Mouse (Mus musculus): ENCODE measurements around the gene Arfip1.
"Not testable (repeated sequence)": the region's sequence is repeated elsewhere in the genome, so short reads cannot be mapped to it uniquely, and the experiment has no call there.

Gene Arfip1

DNA sequence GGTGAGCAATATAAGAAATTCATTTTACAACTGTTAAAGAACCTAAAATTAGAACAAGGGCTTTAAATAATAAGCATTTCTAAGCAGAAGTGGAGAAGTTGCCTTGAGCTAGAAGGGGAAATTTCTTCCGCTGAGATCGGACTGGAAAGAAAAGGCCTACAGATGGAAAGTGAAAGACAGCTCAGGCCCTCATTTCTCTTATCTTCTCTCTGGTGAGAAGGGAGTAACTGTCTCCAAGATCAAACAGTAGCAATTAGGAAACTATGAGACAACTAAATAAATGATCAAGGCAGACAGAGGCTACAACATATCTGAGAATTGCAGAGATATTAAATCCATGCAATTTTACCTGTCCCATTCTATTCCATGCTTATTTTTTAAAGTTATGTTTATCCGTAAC is 11.9 kb downstream of the Arfip1 start:
- in situ Hi-C loops (cut with MseI, MboI), result no loop called here

DNA sequence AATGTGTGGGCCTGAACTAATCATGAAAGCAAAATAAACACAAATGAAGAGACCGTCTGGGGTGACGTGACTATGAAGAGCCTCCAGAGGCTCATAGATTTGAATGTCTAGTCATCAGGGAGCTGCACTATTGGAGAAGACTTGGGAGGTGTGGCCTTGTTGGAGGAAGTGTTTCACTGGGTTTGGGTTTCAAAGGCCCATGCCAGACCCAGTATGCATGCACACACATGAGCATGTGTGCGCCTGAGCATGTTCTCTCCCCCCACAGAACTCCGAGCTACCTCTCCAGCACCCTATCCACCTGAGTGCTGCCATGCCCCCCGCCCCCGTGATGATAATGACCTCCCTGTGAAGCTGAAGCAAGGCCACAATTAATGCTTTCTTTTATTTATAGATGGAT is 12.8 kb downstream of the Arfip1 start:
- in situ Hi-C loops (cut with MseI, MboI), result no loop called here

- in situ Hi-C loops (cut with MseI, MboI), result no loop called here
Observed at GRCm38 (mm10) chr3:84568540-84568939, 13.9 kb downstream of the Arfip1 start.

- in situ Hi-C loops (cut with MseI, MboI), result no loop called here
Observed at GRCm38 (mm10) chr3:84563415-84563814, 19.0 kb downstream of the Arfip1 start.

GRCm38 (mm10) chr3:84562911-84563310 is 19.5 kb downstream of the Arfip1 start:
- in situ Hi-C loops (cut with MseI, MboI), result not testable (repeated sequence)

DNA sequence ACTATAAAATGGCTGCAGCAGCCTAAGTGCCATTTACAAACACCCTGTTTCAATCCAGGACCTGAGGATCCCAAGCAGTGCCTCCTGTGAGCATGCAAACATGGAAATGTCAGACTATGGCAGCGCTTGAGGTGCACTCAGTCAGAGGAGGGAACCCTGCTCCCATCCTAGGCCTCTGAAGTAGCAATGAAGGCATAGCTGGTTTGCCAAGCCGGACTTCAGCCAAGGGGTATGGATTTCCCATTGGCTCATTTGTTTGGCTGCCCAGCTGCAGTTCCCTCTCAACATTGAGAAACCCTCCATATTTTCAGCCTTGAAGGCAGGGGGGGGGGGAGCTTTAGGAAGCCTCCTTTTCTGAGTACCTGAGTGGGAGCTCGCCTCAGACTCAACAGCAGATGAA is 24.1 kb downstream of the Arfip1 start:
- in situ Hi-C loops (cut with MseI, MboI), result no loop called here

DNA sequence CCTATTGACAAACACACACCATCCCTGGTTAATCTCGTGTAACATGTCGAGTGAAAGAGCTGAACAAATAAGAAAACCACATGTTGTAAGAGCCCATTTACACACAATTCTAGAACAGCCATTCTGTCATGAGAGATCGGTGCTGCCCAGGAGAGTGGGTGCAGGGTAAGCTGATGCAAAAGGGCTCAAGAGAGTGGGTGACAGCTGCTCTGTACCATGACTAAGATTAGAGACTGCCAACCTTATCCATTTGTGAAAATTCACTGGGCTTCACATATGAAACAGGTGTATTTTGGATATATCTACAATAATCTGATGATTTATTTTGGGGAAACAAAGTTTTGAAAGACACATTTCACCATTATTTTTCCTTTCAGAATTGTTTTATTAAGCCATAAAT is 26.6 kb downstream of the Arfip1 start:
- in situ Hi-C loops (cut with MseI, MboI), result no loop called here

- in situ Hi-C loops (cut with MseI, MboI), result loop anchor here (10.0 kb wide), 2 partner anchors 192 to 202 kb away; no protein-coding TSS in a partner anchor
Observed at GRCm38 (mm10) chr3:84547177-84547576, 35.2 kb downstream of the Arfip1 start.

DNA sequence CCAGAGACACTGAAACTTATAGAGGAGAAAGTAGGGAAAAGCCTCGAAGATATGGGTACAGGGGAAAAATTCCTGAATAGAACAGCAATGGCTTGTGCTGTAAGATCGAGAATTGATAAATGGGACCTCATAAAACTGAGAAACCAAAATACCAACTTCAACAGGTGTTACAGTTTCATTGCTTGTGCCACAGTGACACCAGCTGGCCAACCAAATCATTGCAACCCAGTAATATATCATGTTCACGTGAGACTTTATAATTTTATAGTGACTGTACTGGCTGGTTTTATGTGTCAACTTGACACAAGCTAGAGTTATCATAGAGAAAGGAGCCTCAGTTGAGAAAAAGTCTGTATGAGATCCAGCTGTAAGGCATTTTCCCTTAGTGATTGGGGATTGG is 40.0 kb downstream of the Arfip1 start:
- in situ Hi-C loops (cut with MseI, MboI), result loop anchor here (10.0 kb wide), 2 partner anchors 188 to 198 kb away; no protein-coding TSS in a partner anchor

GRCm38 (mm10) chr3:84541881-84542280 is 40.5 kb downstream of the Arfip1 start:
- in situ Hi-C loops (cut with MseI, MboI), result loop anchor here (10.0 kb wide), 2 partner anchors 187 to 197 kb away; no protein-coding TSS in a partner anchor

DNA sequence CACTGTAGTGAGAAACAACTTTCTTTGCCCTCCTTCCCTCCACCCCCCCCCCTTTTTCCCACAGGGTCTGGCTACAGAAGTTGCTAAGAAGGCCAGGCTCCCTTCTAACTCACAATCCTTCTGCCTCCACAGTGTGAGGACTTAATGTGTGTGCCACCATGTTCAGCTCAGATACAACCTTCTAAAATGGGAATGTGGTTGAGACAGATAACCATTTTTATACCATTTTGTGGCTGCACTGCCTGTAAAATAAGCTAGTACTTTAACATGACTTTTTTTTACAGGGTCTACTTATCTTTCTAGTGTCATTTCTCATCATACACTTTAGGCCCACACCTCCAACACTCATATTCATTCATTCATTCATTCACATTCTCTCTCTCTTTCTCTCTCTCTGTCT is 41.8 kb downstream of the Arfip1 start:
- in situ Hi-C loops (cut with MseI, MboI), result loop anchor here (10.0 kb wide), 2 partner anchors 186 to 196 kb away; no protein-coding TSS in a partner anchor

GRCm38 (mm10) chr3:84536987-84537386 is 45.4 kb downstream of the Arfip1 start:
- in situ Hi-C loops (cut with MseI, MboI), result no loop called here

- in situ Hi-C loops (cut with MseI, MboI), result no loop called here
Observed at GRCm38 (mm10) chr3:84533227-84533626, 49.2 kb downstream of the Arfip1 start.

- in situ Hi-C loops (cut with MseI, MboI), result no loop called here
Observed at GRCm38 (mm10) chr3:84529021-84529420, 53.4 kb downstream of the Arfip1 start.

DNA sequence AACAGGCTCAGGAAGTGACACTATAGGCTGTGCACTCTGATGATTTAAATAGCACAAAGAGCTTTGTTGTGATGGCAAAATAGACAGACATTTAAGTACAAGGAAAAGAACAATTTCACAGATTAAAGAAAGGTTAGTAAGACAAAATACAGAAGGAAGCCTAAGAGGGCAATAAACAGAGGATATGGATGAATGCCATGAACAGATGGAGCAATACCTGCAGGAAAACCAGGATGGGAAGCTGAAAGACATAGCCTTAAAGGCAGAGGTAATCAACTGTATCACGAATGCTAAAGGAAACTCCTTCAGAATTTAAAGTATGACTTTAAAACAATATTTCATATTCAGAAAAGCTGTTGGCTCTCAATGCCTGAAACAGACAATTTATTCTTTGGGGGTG is 57.5 kb downstream of the Arfip1 start:
- in situ Hi-C loops (cut with MseI, MboI), result no loop called here

DNA sequence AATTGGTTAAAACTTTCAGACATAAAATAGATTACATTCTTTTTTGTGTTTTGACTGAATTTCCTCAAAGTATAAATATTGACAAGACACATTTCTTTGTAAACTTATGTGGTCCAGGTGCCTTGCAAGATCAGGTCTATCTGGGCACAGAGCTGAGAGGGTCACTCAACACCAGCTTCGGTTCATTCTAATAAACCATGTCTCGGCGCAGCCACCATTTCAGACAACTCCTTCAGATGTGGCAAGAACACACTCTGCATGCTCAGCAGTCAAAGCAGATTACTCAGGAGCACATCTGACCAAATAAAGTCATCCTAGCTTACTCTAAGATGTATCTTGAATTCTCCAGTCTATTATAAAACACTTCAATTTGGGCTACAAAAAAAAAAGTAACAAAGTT is 66.3 kb downstream of the Arfip1 start:
- in situ Hi-C loops (cut with MseI, MboI), result no loop called here

- in situ Hi-C loops (cut with MseI, MboI), result no loop called here
Observed at GRCm38 (mm10) chr3:84512774-84513515, 69.5 kb downstream of the Arfip1 start.

DNA sequence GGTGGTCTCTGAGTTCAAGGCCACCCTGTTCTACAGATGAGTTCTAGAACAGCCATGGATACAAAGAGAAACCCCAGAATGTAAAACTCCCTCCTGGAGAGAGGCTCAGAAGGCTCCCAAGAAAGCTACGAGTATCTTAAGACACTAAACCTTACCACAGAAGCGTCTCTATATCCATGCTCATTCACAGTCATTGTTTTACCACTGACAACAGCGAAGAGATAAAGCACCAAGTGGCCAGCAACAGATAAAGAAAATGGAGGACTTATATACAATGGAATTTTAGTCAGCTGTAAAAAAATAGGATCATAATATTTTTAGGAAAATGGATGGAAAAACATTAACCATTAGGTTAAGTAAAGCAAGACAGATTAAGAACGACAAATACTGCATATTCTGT is 77.2 kb downstream of the Arfip1 start:
- in situ Hi-C loops (cut with MseI, MboI), result no loop called here

- in situ Hi-C loops (cut with MseI, MboI), result no loop called here
Observed at GRCm38 (mm10) chr3:84504291-84504690, 78.1 kb downstream of the Arfip1 start.

DNA sequence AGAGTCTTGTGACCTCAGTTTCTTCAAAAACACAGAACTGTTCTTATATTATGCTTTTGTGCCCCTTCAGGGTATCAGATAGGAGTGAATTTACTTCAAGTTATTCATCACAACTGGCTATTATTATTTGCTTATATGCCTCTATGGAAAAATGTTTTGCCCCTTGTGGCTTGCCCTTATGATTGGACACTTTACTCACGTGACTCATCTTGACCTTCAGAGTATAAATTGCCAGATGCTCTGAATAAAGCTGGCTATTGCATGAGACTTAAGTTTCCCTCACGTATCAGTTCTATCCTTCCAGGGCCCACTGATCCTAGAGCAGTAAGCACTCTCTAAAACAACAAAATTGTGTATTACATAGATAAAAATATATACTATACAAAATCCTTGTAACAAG is 80.3 kb downstream of the Arfip1 start:
- in situ Hi-C loops (cut with MseI, MboI), result no loop called here

DNA sequence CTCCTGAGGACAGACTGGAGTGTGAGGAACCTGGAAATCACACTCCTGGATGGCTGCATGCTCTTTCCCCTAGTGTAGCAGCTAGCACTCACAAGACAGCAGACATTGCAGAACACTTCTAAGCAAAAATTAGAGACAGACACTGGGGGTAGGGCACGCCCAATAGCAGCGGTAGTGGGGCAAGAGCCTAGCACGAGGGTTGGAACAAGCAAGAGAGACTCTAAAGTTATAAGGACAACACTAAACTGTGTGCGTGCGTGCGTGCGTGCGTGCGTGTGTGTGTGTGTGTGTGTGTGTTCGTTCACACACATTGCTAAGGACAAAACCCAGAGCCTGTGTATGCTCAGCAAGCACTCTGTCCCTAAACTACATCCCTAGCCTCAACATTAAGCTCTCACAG is 81.9 kb downstream of the Arfip1 start:
- in situ Hi-C loops (cut with MseI, MboI), result no loop called here

DNA sequence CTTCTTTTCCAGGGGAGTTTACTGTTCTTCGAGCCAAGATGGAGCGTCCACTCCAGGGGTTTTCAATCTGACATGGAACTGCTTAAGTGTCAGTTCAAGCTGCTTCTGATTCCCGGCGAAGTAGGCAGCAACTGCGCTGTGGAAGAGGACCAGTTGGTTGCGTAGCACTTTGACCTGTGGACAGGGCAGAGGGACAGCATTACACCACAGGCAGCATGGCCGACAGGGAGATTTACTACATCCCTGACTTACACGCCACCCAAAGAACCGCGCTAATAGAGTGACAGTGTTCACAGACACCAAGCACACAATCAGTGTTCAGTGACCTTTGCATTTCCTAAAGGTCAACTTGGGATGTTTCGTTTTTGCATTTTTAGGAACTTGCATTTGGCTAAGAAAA is 84.7 kb downstream of the Arfip1 start:
- in situ Hi-C loops (cut with MseI, MboI), result no loop called here

DNA sequence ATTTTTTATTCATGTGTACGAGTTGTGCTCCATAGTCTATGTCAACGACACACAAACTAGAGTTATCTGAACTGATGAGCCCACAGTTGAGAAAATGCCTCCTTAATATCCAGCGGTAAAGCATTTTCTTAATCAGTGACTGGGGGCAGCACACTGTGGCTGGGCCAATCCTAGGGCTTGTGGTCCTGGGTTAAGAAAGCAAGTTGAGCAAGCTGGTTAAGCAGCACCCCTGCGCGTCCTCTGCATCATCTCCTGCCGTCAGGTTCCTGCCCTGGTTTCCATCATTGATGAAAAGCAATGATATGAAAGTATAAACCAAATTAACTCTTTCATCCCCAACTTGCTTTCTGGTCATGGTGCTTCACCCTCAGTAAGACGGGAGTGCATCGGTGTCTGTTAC is 89.8 kb downstream of the Arfip1 start:
- in situ Hi-C loops (cut with MseI, MboI), result no loop called here

- in situ Hi-C loops (cut with MseI, MboI), result no loop called here
Observed at GRCm38 (mm10) chr3:84492148-84492547, 90.3 kb downstream of the Arfip1 start.
